Mouse (Mus musculus): ENCODE measurements around the gene Alkbh2.

Alkbh2 gene

GRCm38 (mm10) chr5:114100390-114101099, 27.5 kb downstream of the Alkbh2 start:
- DNase-seq, result peak in 1 of 2 experiments; percentile 10

GRCm38 (mm10) chr5:114099709-114100389, 28.2 kb downstream of the Alkbh2 start:
- DNase-seq, result peak; percentile 93 to 96

GRCm38 (mm10) chr5:114091057-114091807, 36.8 kb downstream of the Alkbh2 start, which contains the start of gene Svop:
Svop (minus strand) TSS chr5:114091570.
- peak; percentile 82 to 84 for DNase-seq

GRCm38 (mm10) chr5:114090421-114091013, 37.5 kb downstream of the Alkbh2 start:
- DNase-seq, result no peak

- no peak for DNase-seq
These were observed 40.0 kb downstream of the Alkbh2 start for GRCm38 (mm10) chr5:114087875-114088480.

GRCm38 (mm10) chr5:114085501-114085900, 42.5 kb downstream of the Alkbh2 start:
- DNase-seq, result no peak

GRCm38 (mm10) chr5:114077009-114077408, 51.0 kb downstream of the Alkbh2 start:
- no peak for DNase-seq

Measured in lung, postnatal 4 days (tissue).